Mouse (Mus musculus): ENCODE data around the gene Tedc2. TPM values are rescaled to one million over a fixed set of nuclear protein-coding genes. Genes with fewer than 3 reads are reported as not detected.
A peak's percentile ranks its signal among the peaks of the same experiment; 100 is the strongest.

The Tedc2 gene
- 1 to 10 TPM; 1.4 to 1.9 TPM for total RNA-seq (2021)
- long read RNA-seq, experiment 1, partial matches to known transcripts: 0 of 5 reads
- long read RNA-seq, experiment 1, other reads (novel, unspliced or antisense): 1 of 5 reads
- long read RNA-seq, experiment 2: 0 reads

DNA sequence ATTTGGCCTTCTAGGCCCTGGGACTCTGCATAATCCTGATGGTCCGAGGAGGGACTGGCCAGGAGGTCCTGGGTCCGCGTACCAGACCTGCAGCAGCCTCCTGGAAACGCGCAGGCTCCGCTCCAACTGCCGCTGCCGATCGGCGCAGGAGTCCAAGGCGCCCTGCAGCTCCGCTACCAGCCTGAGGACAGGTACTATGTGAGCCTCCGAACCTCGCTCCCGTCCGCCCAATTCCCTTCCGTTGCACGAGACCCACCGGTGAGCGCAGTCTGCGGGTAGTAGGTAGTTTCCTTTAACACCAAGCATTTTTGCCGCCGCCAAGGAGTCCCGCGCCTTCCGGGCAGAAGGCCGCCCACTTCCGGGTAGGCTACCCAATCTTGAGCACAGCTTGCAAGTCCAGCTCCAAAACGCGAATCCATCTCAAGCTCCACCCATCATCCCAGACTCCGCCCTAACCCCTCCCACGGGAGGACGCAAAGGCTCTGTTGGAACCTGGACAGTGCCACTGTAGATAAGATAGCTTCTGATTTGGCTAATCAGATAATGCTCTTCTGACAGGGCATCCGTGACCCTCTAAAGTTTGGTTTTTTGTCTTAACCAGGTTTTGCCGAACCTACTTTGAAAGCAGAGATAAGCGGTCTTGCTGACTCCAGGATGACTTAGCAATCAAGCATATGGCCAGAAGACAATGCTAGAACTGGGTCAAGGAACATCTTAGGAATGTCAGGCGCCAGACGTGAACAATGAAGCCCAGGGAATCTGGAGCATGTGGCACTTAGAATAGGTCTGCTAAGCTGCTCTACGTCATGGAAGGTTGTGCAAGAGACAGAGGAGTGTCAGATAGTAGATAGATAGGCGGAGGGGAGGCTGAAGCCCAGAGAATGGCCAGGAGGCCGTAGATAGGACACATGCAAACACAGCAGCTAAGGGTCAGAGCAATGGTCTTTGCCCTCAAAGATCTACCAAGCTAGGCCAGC is at the start of gene Tedc2:
Gene Tedc2 (minus strand): TSS at position 417 of the 977 bp plus-strand sequence.
- peak; percentile 92 for DNase-seq

DNA sequence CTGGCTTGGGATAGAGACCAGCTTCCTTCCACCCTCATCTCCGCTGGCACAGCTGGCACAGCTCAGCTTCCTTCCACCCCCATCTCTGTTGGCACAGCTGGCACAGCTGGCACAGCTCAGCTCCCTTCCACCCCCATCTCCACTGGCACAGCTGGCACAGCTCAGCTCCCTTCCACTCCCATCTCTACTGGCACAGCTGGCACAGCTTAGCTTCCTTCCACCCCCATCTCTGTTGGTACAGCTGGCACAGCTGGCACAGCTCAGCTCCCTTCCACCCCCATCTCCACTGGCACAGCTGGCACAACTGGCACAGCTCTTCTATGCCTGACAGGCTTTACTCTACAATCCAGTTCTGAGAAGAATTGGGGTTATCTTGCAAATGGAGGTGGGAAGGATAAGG is 46.5 kb upstream of the Tedc2 start:
- no peak for DNase-seq

DNA sequence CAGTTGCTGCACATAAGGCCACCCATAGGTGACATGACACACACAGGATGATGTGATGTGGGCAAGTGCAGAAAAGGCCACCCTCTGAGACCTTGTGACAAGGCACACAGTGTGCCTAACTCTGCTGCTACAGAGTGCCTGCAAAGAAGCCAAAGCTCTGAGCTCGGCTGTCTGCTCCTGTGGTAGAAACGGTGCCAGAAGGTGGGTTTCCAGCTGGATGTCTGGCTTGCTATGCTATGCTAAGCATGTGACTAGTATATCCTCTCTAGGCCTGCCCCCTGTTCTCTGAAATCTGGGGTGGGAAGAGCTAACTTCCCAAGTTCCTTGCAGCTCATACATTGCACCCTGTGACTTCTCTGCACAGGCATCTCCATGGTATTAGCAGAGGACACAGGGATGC is 44.1 kb upstream of the Tedc2 start:
- no peak for DNase-seq

DNA sequence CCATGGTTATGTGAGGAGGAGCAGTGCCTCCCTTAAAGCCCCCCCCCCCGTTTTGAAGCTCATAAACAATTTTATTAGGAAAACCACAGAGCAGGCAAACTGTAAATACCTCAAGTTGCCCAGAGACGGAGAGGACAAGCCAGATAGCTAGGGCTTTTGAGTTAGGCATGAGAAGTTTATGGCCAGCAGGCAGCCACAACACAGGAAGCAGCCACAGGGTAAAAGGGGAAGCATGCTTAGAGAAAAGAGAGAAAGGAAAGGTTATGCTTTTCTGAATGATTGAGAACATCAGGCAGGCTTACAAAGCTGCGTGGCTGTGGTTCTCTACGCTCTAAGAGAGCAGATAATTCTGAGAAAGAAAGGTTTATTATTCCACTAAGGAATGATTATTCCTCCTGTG is 39.9 kb upstream of the Tedc2 start:
- DNase-seq: no peak

DNA sequence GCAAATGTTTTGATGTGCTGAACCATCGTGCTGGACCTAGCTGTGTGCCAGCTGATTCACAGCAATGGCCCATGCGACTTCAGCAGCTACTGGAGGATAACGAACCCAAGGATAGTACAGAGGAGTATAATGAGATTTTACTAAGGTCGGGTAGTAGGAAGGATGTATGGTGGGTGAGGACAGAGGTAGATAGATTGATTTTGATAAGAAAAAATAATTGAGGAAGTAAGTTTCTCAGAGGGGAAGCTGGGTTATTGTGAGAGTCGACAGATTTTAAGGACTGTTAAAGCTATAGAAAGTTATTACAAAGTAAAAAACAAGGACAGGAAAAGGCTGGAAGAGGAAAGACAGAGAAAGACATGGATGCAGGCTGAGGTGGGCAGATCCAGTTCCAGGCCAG is 39.1 kb upstream of the Tedc2 start:
- DNase-seq: no peak

DNA sequence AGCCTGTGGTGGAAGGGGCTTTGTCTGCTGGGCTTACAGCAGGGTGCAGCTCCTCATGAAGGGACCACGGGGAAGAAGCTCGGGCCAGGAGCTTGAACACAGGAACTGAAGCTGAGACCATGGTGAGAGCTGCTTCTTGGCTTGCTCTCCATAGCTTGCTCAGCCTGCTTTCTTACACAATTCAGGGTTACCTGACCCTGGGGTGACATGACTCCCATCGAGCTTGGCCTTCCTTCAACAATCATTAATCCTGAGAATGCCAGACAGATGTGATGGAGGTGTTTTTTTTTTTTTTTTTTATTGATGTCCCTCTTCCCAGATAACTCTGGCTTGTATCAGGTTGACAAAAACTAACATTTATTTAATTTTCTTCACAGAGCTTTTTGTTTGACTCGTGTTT is 38.3 kb upstream of the Tedc2 start:
- no peak for DNase-seq

DNA sequence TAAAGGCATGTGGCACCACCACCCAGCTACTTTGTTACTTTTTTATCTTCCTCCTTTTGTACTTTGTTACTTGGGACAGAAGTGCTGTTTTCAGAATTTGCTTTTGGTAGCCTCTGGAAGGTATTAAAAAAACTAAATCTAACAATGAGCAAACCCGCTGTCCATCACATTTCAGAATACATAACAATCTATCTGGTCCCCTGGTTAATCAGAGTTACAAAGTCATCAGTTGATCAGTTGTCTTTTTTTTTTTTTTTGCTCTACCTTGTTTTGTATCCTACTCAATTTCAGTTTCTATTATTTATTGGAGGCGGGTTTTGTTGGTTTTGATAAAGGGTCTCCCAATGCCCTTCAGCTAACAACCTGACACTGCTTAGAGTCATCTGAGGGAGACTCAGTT is 31.7 kb upstream of the Tedc2 start:
- DNase-seq: no peak

DNA sequence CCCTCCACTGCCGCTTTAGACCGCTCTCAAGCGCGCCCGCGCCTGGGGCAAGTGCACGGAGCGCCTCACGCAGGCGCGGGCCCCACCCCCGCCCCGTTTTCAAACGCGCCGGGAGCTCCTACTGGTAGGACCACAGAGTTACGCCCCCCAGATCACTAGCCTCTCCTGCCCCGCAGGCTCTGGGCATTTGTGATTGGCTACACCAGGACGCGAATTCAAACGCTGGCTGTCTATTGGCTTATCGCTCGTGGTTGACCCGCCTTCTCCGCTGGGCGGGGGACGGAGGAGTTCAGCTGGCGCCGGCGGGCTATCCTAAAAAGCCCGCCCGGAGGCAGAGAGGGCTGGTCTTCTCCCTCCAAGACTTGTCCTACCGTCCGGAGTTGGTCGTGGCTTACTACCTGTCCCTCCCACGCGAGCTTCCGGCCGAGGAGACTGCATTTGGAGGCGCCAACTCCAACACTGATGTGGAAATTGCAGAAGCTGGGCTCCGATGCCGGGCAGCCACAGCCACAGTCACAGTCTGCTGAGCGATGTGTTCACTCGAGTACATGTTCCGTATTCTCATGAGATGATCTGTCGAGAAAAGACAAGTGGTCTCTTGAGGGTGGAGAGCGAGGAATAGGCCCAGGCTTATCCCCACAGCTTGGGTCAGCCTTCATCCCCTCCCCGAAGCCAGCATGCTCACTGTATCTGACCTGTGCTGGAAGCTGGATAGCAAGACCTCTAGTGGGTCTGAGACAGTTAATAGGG is 30.8 kb upstream of the Tedc2 start, which contains the start of gene Ccnf:
Gene Ccnf (minus strand): TSS at position 165 of the 750 bp plus-strand sequence.
- peak; percentile 97 for DNase-seq

DNA sequence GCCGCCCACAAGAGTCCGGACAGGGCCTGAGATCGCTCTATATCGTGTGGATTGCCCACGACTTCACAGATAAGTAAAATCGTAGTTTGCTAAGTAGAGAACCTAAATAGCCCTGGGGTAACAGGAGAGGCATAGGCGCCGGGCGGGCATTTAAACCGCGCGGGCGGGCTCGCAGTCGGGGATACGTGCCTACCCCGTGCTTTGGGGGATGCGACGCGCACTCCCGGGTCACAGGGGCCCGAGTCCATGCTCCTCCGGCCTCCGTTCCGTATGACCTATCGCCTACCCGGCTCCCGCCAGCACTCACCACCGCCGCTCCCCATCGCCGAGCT is 30.3 kb upstream of the Tedc2 start:
- no peak for DNase-seq

DNA sequence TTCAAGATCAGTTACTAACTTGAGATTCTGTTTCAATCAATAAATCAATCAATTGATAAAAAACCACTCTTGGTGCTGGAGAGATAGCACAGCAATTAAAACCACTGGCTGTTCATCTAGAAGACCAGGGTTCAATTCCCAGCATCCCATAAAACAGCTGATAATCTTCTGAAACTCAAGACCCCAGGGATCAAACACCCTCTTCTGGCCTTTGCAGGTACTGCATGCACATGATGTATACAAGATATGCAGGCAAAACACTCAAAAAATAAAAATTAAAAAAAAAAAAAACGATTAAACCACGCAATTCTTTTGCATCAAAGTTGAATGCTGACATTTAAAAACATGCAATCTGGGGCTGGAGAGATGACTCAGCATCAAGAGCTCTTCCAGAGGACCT is 28.0 kb upstream of the Tedc2 start:
- no peak for DNase-seq

DNA sequence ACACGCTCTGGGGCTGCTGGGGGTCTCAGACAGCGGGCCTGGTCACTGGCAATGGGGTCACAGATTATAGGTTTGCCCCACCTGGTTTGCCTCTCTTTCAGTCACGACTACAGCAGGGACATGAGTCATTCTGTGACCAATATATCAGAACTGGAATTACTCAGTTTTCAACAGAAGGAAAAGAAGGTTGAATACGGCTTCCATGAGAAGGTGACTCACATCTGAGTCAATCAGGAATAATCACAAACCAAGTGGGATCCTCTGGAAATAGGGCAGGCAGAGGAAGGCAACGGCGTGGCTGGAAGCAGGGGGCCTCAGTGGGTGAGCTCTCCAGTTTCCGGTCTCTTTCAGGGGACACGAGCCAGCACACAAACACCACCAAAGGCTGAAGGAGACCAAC is 23.4 kb upstream of the Tedc2 start:
- no peak for DNase-seq

DNA sequence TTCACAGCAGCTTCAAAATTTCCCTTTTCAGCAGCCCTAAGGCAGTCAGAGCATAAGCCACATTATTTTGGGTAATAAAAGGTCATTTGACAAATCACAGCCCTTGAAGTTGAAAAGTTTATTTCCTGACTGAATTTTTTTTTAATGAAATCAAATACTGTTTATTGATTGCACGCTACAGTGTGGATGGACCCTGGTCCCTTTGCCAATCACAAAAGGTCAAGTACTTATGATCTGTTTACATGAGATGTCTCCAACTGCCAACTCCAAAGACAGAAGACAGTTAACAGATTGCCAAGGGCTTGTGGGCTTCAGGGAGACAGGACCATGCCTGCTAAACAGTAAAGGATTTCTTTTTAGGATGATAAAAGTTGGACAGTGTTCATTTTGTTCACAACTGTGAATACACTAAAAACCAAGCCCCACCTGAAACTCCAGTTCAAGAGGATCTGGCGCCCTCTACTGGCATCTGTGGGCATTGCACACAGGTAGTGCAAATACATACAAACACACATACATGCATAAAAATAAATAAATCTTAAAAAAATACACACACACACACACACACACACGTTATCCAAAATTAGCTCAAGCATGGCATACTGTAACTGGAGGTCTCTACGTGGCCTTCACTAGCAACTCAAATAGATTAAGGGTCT is 22.8 kb upstream of the Tedc2 start:
- no peak for DNase-seq

DNA sequence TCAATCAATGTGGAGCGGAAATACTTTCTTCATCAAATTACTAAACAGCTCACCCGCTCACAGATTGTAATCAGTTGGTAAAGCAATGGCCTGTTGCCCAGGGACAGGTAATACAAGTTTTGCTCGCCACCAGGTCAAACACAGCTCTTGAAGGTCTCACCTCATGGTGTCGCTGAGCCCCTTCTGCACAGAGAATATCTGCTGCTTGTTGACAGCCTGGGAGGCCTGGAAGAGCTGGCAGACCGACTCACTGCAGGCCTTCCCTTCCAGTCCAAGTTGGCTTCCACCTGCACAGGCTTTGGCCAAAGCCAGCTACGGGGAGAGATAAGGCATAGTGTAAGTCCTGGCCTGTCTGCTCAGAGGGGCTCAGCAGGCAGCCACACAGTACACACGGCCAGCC is 16.3 kb upstream of the Tedc2 start:
- DNase-seq: no peak

DNA sequence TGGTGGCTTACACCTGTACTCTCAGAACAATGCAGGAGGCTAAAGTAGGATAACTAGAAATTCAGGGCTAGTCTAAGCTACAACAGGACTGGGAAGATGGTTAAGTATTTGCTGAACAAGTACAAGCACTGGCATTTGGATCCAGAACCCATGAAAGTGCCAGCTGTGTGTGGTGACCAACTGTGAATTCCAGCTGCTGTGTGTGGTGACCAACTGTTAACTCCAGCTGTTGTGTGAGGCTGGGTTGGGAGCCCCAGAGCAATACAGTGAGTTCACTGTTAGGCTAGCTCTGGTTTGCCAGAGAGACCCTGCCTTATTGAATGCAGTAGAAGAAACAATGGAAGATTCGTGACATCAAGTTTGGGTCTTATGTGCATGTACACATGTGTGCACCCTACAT is 15.8 kb upstream of the Tedc2 start:
- no peak for DNase-seq

DNA sequence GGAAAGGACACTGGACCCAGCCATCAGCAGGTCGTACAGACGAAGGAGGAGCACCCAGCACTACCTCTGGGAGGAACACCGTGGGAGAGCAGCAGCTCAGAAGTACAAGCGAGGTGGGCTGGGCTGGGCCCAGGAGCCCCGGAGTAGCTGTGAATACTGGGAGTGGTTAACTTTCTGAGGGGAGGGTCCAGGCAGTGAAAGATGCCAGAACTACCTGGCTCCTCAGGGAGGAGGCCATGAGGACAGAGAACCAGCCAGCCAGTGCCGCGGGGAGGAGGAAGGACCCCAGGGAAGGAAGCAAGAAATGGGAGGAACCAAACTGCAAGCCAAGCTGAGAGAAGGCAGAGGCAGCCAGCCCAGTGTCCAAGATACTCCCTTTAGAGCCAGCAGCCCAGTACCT is 7.3 kb upstream of the Tedc2 start:
- no peak for DNase-seq

DNA sequence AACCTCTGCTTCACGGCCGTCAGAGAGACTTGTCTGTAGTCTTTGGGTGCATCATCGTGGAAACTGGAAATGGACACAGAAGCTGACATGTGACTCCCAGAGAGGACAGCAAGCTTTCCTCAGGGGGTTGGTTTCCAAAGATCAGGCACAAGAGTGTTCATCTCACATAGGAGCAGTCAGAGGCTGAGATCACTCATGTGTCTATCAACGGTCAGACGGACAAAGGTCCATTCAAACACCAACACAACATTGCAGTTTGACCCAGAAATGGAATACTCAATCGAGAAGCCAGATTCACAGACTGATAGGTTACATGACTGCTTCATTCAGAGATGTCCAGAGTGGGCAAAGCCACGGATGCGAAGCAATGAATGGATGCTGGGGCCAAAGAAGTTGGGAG is 6.1 kb upstream of the Tedc2 start:
- DNase-seq: no peak

DNA sequence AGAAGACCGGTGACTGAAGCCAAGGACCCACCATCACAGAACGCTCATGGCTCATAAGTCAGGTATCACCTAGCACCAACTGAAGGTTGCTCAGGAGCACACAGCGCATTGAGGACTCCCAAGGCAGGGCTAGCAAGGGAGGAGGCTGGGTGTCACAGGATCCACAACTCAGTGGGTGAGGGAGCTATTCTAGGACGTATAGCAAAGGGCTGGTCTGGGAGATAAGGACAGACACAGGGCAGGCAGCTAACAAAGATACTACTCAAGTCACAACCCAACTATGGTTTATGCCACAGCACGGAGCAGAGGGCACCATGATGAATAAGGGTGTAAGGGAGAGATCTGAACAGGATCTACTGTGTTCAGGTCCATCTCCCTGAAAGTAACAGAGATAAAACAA is 5.2 kb upstream of the Tedc2 start:
- no peak for DNase-seq

DNA sequence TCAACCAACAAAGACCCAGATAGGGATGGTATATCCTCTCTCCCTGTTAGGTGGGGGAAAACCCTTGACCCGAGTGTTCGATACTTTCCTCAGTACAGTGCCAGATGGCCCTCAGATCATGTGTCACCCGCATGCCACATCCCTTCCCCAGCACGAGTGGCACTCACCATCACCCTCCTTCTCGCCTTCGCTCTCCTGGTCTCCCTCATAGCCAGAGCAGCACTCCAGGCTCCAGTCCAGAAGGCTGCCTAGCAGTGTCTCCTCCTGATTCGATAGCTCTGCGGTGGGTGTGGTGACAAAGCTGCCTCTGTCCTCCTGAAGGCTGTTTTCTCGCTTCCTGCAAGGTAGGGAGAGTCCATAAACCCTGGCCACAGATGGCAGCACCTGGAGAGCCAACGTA is 4.1 kb upstream of the Tedc2 start:
- no peak for DNase-seq

DNA sequence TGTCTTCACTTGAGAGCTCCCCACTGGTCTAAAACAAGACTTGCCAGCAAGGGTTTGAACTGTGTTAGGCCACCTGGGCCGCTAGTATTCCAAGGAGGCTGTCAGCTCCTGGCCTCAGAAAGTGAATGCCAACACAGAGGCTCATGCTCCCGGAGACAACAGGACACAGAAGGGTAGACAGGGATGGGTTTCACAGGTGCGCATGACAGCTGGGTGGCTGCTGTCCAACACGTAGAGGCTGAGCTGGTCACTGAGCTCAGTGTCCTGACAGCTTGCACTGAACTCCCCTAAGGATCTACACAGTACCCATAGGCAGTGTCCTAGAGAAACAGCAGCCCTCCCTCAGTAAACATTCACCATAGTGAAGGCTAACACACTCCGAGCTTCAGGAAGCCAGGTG is 2.9 kb upstream of the Tedc2 start:
- DNase-seq: peak; percentile 40

DNA sequence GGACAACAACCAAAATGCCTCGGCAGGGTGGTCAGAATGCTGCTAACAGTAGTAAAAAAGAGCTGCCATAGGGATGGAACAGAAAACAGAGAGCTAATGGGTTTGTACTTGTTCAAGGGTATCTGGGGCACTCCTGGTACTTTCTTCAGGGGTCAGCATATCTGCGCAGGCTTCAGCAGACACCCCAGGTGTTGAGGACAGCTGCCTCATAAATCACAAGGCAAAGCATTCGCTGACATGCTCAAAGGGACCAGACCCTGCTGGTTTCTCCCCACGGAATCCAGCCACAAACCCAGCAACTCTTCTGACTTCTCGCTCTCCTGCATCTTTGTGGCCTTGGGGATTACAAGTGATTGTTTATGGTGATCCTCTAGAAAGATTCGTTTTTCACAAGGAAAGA is 2.0 kb upstream of the Tedc2 start:
- DNase-seq: no peak

DNA sequence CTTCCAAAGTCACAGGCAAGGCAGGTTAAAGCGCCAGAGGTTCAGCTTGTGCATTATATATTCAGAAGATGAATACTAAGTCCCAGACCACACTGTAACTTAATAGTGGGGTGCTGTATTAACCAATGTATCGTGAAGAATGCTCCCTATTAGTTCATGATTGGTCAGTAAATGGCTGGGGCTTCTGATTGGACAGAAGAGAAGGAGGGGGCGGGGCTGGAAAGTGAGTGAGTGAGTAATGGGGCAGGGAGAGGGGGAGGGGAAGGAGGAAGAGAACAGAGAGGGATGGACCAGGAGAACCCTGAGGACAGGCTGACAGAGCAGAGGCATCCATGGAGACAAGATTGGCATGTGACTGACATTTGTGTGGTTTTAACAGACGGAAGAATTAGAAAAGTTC is 3.8 kb downstream of the Tedc2 start:
- no peak for DNase-seq

DNA sequence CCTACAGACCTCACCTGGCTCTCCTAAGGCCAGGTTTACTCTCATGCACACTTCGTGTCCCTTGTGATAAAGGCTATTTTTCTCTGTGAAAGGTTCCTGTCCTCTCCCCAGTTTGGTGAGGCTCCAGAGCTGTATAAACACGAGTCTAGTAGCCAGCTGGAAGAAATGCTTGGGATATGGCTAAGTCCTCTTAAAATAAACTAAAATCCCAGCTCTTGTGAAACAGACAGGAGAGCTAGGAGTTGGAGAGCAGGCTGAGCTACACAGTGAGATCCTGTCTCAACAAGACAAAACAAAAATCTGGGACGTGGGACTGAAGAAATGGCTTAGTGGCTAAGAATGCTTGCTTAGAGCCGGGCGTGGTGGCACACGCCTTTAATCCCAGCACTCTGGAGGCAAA is 7.5 kb downstream of the Tedc2 start:
- no peak for DNase-seq

All from gastrocnemius, postnatal 25 days (tissue).